30 mouse cellular contexts compared by ENCODE assay signal in genomic region chr8:70110451-70110850, GRCm38 (mm10). TPM values are rescaled to one million over a fixed set of nuclear protein-coding genes. Genes with fewer than 3 reads are reported as not detected.
"Had no signal": no experiment of that assay in that cellular context is flagged by ENCODE, and none has a peak within 500 bp of the region (broad histone marks: within the 10 kb centered on the region; RNA-seq: fewer than 3 reads in every experiment).

No protein-coding gene starts in this region.

- H3K4me3 ChIP-seq: gastrocnemius, adult 2 months; heart, adult 2 months; heart, embryonic 13.5 days; heart, embryonic 15.5 days; hindbrain, embryonic 13.5 days; hindbrain, embryonic 15.5 days; kidney, embryonic 15.5 days; layer of hippocampus, adult 2 months; left cerebral cortex, adult 2 months; limb, embryonic 10.5 days; limb, embryonic 12.5 days had no signal

- H3K4me1 ChIP-seq: heart, embryonic 13.5 days; heart, embryonic 15.5 days had no signal

- H3K9ac ChIP-seq: heart, embryonic 13.5 days; heart, embryonic 15.5 days; hindbrain, embryonic 13.5 days; hindbrain, embryonic 15.5 days; kidney, embryonic 15.5 days; limb, embryonic 12.5 days had no signal

- H3K27me3 ChIP-seq: hindbrain, embryonic 15.5 days had no signal

- H3K4me2 ChIP-seq: heart, embryonic 11.5 days; heart, embryonic 13.5 days; heart, embryonic 15.5 days; hindbrain, embryonic 13.5 days; hindbrain, embryonic 15.5 days; kidney, embryonic 15.5 days; limb, embryonic 12.5 days; liver, embryonic 11.5 days had no signal

- H3K36me3 ChIP-seq: heart, embryonic 13.5 days; heart, embryonic 15.5 days; kidney, embryonic 15.5 days; limb, embryonic 10.5 days; limb, embryonic 12.5 days had no signal

- H3K27ac ChIP-seq: gastrocnemius, adult 2 months; heart, adult 2 months; heart, embryonic 13.5 days; heart, embryonic 15.5 days; hindbrain, embryonic 13.5 days; hindbrain, embryonic 15.5 days; hindbrain, postnatal 0 days; kidney, embryonic 15.5 days; kidney, postnatal 0 days; limb, embryonic 10.5 days; limb, embryonic 12.5 days had no signal

- ATAC-seq: hindbrain, postnatal 0 days; intestine, embryonic 16.5 days had no signal

- H3K9me3 ChIP-seq: heart, embryonic 13.5 days; heart, embryonic 15.5 days; hindbrain, embryonic 13.5 days; hindbrain, embryonic 15.5 days; kidney, embryonic 15.5 days; limb, embryonic 10.5 days; limb, embryonic 12.5 days had no signal

- DNase-seq: gastrocnemius, adult 2 months; gastrocnemius, postnatal 14 days; gastrocnemius, postnatal 36 days; heart, adult 11 months; heart, adult 2 months; heart, postnatal 14 days; heart, postnatal 36 days; kidney, adult 11 months; kidney, adult 8-10 months; kidney, postnatal 14 days; kidney, postnatal 4 days; liver had no signal

RNA-seq across cellular contexts. Expression of gene Ncan, which starts 10.2 kb away (rescaled TPM):
- total RNA-seq: gastrocnemius, adult 2 months; gastrocnemius, postnatal 36 days; hematopoietic stem cell, adult 5-6 weeks had no signal

RNA-seq across cellular contexts. Expression of gene Hapln4, which starts 27.2 kb away (rescaled TPM):
- total RNA-seq: heart, postnatal 14 days; heart, postnatal 36 days; hematopoietic stem cell, adult 5-6 weeks had no signal
- polyA plus RNA-seq: heart, postnatal 0 days; hindbrain, embryonic 11.5 days; intestine, embryonic 14.5 days; kidney, embryonic 15.5 days; kidney, postnatal 0 days; limb, embryonic 10.5 days; limb, embryonic 12.5 days had no signal
